8 mouse cellular contexts compared by ENCODE assay signal in genomic region chr5:64809864-64810263, GRCm38 (mm10). TPM values are rescaled to one million over a fixed set of nuclear protein-coding genes. Genes with fewer than 3 reads are reported as not detected.
DNase-seq lines count a peak whose midpoint lies in the region; ATAC-seq and TF ChIP-seq lines count a peak whose summit lies in the region.

No protein-coding gene starts in this region.

- ATAC-seq in embryonic facial prominence, embryonic 13.5 days (ENCODE audit: insufficient number of reproducible peaks, insufficient read depth, low FRiP score, low TSS enrichment, low read depth) = no peak
- ATAC-seq in intestine, embryonic 16.5 days = no peak
- peak; percentile 28 for ATAC-seq in monocyte, adult 5-6 weeks (replicated peaks; ENCODE audit: insufficient number of reproducible peaks, low FRiP score, low TSS enrichment, poor library complexity, severe bottlenecking)

- H3K9ac ChIP-seq in embryonic facial prominence, embryonic 13.5 days = no peak overlapping the region
- peak overlapping the region; percentile 58; the same call in 1 of the 2 replicates for H3K9ac ChIP-seq in intestine, embryonic 16.5 days (ENCODE audit: low read depth, low read length)

- no peaks in the 10 kb centered on the region for H3K27me3 ChIP-seq in kidney, adult 2 months (replicated peaks; ENCODE audit: control insufficient read depth, insufficient read depth, low read length)
- H3K27me3 ChIP-seq in embryonic facial prominence, embryonic 13.5 days = no peaks in the 10 kb centered on the region
- H3K27me3 ChIP-seq in intestine, embryonic 16.5 days (replicated peaks; ENCODE audit: control insufficient read depth, insufficient read depth, low read length) = no peaks in the 10 kb centered on the region

- no peaks in the 10 kb centered on the region for H3K9me3 ChIP-seq in embryonic facial prominence, embryonic 13.5 days
- H3K9me3 ChIP-seq in intestine, embryonic 16.5 days (ENCODE audit: control insufficient read depth, low read length) = no peaks in the 10 kb centered on the region

- DNase-seq in kidney, adult 2 months = no peak
- no peak for DNase-seq in kidney, adult 9 months
- no peak for DNase-seq in testis, postnatal 14 days (ENCODE audit: low spot score)
- DNase-seq in layer of hippocampus, adult 8-10 months (ENCODE audit: low spot score in 2 of 2) = no peak
- DNase-seq in kidney, postnatal 14 days = no peak

- peak overlapping the region; percentile 87 for H3K27ac ChIP-seq in kidney, adult 2 months (ENCODE audit: insufficient read depth, low read depth, low read length)
- H3K27ac ChIP-seq in embryonic facial prominence, embryonic 13.5 days = peak overlapping the region; percentile 92; the same call in 1 of the 2 replicates
- peak overlapping the region; percentile 95 for H3K27ac ChIP-seq in intestine, embryonic 16.5 days (ENCODE audit: low read length)

- H3K4me2 ChIP-seq in embryonic facial prominence, embryonic 13.5 days = no peak overlapping the region
- 0 out of 2 replicates have a peak overlapping the region, but pooled peaks have one; percentile 14 for H3K4me2 ChIP-seq in intestine, embryonic 16.5 days (ENCODE audit: low read depth, low read length)

- TF ChIP-seq POLR2A in kidney, adult 2 months (IDR thresholded peaks at IDR 0.05; ENCODE audit: low read depth, low read length) = no peak

- peaks cover 68% of the 10 kb centered on the region for H3K4me1 ChIP-seq in kidney, adult 2 months (ENCODE audit: control insufficient read depth, insufficient read depth, low read length)
- peaks cover 82% of the 10 kb centered on the region for H3K4me1 ChIP-seq in embryonic facial prominence, embryonic 13.5 days
- peaks cover 70% of the 10 kb centered on the region for H3K4me1 ChIP-seq in intestine, embryonic 16.5 days (ENCODE audit: control insufficient read depth, insufficient read depth, low read length)

- WGBS in kidney, adult 2 months = 64% methylated on average over 11 of the region's 11 CpGs
- 93% methylated on average over 11 of the region's 11 CpGs for WGBS in embryonic facial prominence, embryonic 13.5 days
- 71% methylated on average over 11 of the region's 11 CpGs for WGBS in intestine, embryonic 16.5 days

- 0 out of 2 replicates have a peak overlapping the region, but pooled peaks have one; percentile 10 for H3K4me3 ChIP-seq in kidney, adult 2 months (ENCODE audit: insufficient read depth, low read depth, low read length)
- H3K4me3 ChIP-seq in embryonic facial prominence, embryonic 13.5 days = no peak overlapping the region
- no peak overlapping the region for H3K4me3 ChIP-seq in intestine, embryonic 16.5 days (ENCODE audit: low read length)

- H3K36me3 ChIP-seq in kidney, adult 2 months (ENCODE audit: control insufficient read depth, insufficient read depth, low read length) = no peaks in the 10 kb centered on the region
- no peaks in the 10 kb centered on the region for H3K36me3 ChIP-seq in embryonic facial prominence, embryonic 13.5 days
- H3K36me3 ChIP-seq in intestine, embryonic 16.5 days (ENCODE audit: control insufficient read depth, insufficient read depth, low read length) = no peaks in the 10 kb centered on the region

- TF ChIP-seq CTCF in kidney, adult 2 months (conservative IDR thresholded peaks at IDR 0.05; ENCODE audit: insufficient read depth, insufficient read length, low read depth, low read length) = no peak

RNA-seq across cellular contexts. Expression of gene Klf3, which starts 6.7 kb away (rescaled TPM):
- 46.9 and 47.0 TPM in 2 replicates for polyA plus RNA-seq in kidney, adult 2 months (2012; rRNA removed)
- 58.2 and 58.3 TPM in 2 replicates for polyA plus RNA-seq in embryonic facial prominence, embryonic 13.5 days (2015; fragmentation: Nextera tagmentation; extraction: Ambion mirVana)
- 68.1 and 71.9 TPM in 2 replicates for polyA plus RNA-seq in intestine, embryonic 16.5 days (2015; fragmentation: Nextera tagmentation; extraction: Ambion mirVana)
- 144 to 183 TPM (median 159 TPM) in 3 replicates for total RNA-seq in monocyte, adult 5-6 weeks (2017)
- 10 to 100 TPM; 50.8 to 60.7 (median 54.0) TPM for total RNA-seq in layer of hippocampus, adult 8-10 months (2022)
